In the genomic region with DNA sequence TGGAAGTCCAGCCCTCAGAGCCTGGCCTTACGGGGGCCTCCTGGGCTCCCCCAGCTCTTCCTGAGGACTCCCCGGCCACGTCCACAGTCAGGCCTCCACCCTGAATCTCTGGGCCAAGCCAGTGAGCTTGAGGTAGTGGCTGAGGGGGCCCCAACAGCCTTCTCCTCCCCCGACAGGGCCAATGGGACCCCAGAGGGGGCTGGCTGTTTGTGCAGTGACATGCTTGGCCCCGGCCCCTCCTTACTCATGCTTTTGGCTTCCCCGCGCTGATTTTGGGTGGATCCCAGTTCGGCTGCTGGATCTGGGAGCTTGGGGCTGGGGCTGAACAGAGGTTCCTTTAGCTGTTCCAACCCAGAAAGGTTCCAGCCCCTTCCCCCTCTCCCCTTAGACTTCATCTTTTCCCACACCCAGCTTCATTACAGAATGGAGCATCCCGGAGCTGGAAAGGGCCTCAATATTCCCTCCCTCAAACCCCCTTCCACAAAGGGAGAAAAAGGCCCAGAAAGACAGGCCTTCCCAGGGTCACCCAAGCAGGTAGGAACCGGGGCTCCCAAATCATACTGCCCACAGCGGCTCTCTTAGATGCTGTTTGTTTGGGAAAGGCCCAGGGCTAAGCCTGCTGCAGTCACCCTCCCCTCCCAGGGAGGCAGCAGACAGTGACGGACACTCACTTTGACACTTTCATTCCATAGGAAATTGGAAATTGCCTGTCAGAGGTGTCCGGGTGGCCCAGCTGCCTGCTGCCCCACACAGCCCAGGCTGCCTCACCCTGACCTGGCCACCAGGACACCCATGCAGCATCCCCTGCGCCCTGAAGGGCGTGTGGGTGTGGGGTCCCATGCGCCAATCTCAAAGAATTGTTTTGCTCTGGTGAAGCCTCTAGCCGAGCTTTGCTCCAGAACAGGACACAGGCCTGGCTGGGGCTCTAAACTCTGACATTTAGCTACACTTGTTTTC, we compare ENCODE assay signal across 10 mouse cellular contexts.
DNase-seq lines count a peak whose midpoint lies in the region; ATAC-seq lines count a peak whose summit lies in the region.
"Had no signal": no experiment of that assay in that cellular context is flagged by ENCODE, and none has a peak within 500 bp of the region (broad histone marks: within the 10 kb centered on the region; RNA-seq: fewer than 3 reads in every experiment).

No protein-coding gene starts in this region.

- no peaks in the 10 kb centered on the region for H3K9me3 ChIP-seq in kidney, embryonic 15.5 days (replicated peaks)
- no peaks in the 10 kb centered on the region for H3K9me3 ChIP-seq in embryonic facial prominence, embryonic 10.5 days
- H3K9me3 ChIP-seq: liver, embryonic 15.5 days had no signal

- H3K9ac ChIP-seq in kidney, embryonic 15.5 days = no peak overlapping the region
- H3K9ac ChIP-seq: liver, embryonic 15.5 days had no signal

- H3K4me1 ChIP-seq in kidney, embryonic 15.5 days = peaks cover 14% of the 10 kb centered on the region
- H3K4me1 ChIP-seq in embryonic facial prominence, embryonic 10.5 days = peaks cover 11% of the 10 kb centered on the region
- H3K4me1 ChIP-seq: liver, embryonic 15.5 days had no signal

- no peak overlapping the region for H3K4me2 ChIP-seq in kidney, embryonic 15.5 days
- H3K4me2 ChIP-seq: liver, embryonic 15.5 days had no signal

- peak; percentile 33; the same call in 1 of the 2 replicates for ATAC-seq in kidney, embryonic 15.5 days (replicated peaks; ENCODE audit: low FRiP score)

- 66% methylated on average over 17 of the region's 17 CpGs for WGBS in kidney, embryonic 15.5 days
- WGBS in embryonic facial prominence, embryonic 10.5 days = 71% methylated on average over 17 of the region's 17 CpGs

- no peaks in the 10 kb centered on the region for H3K27me3 ChIP-seq in kidney, embryonic 15.5 days
- no peaks in the 10 kb centered on the region for H3K27me3 ChIP-seq in embryonic facial prominence, embryonic 10.5 days (replicated peaks; ENCODE audit: low read depth, poor library complexity, severe bottlenecking)
- H3K27me3 ChIP-seq: liver, embryonic 15.5 days had no signal

- H3K4me3 ChIP-seq in kidney, embryonic 15.5 days (replicated peaks) = no peak overlapping the region
- no peak overlapping the region for H3K4me3 ChIP-seq in embryonic facial prominence, embryonic 10.5 days
- H3K4me3 ChIP-seq: liver, embryonic 15.5 days had no signal

- H3K27ac ChIP-seq in kidney, embryonic 15.5 days = no peak overlapping the region
- H3K27ac ChIP-seq in embryonic facial prominence, embryonic 10.5 days (replicated peaks) = peak overlapping the region; percentile 19
- H3K27ac ChIP-seq: liver, embryonic 15.5 days had no signal

- DNase-seq in kidney, postnatal 25 days = no peak
- no peak for DNase-seq in embryonic facial prominence, embryonic 10.5 days (ENCODE audit: low spot score)
- peak; percentile 71 for DNase-seq in heart, adult 8-10 months (ENCODE audit: low spot score)
- DNase-seq in lung, postnatal 10 days = peak; percentile 78
- DNase-seq in thymus, postnatal 0 days (ENCODE audit: low spot score) = no peak
- no peak for DNase-seq in cerebellum, postnatal 25 days
- DNase-seq in cerebellum, postnatal 14 days = no peak
- DNase-seq: kidney, postnatal 14 days had no signal

- no peaks in the 10 kb centered on the region for H3K36me3 ChIP-seq in kidney, embryonic 15.5 days
- H3K36me3 ChIP-seq in embryonic facial prominence, embryonic 10.5 days (replicated peaks) = no peaks in the 10 kb centered on the region
- H3K36me3 ChIP-seq: liver, embryonic 15.5 days had no signal

Comparison
In these comparisons a context has a peak if more than half of its experiments do, and no peak if none do; other contexts are left out.
1. DNase-seq: peak in heart, adult 8-10 months (single experiment) and lung, postnatal 10 days (single experiment); none in kidney, postnatal 25 days (0 of 2), embryonic facial prominence, embryonic 10.5 days (single experiment), thymus, postnatal 0 days (single experiment), cerebellum, postnatal 25 days (0 of 2) and cerebellum, postnatal 14 days (0 of 2).